In genomic region chr3:152168007-152168406, GRCm38 (mm10) we compare ENCODE assay signal across 31 mouse cellular contexts. TPM values are rescaled to one million over a fixed set of nuclear protein-coding genes. Genes with fewer than 3 reads are reported as not detected.
"Had no signal": no experiment of that assay in that cellular context is flagged by ENCODE, and none has a peak within 500 bp of the region (broad histone marks: within the 10 kb centered on the region; RNA-seq: fewer than 3 reads in every experiment).

No protein-coding gene starts in this region.

- H3K4me3 ChIP-seq: liver, embryonic 12.5 days; liver, embryonic 13.5 days; liver, embryonic 15.5 days; lung, embryonic 15.5 days; megakaryocyte, embryonic 14.5 days; myocyte; neural tube, embryonic 12.5 days had no signal

- H3K36me3 ChIP-seq: limb, embryonic 10.5 days; limb, embryonic 12.5 days; limb, embryonic 13.5 days; limb, embryonic 15.5 days; liver, embryonic 12.5 days; liver, embryonic 13.5 days; liver, embryonic 15.5 days; lung, embryonic 15.5 days; midbrain, embryonic 10.5 days; midbrain, embryonic 12.5 days; midbrain, embryonic 13.5 days; midbrain, embryonic 15.5 days; neural tube, embryonic 12.5 days had no signal

- H3K9me3 ChIP-seq: limb, embryonic 10.5 days; limb, embryonic 12.5 days; limb, embryonic 13.5 days; limb, embryonic 15.5 days; liver, embryonic 12.5 days; liver, embryonic 13.5 days; liver, embryonic 15.5 days; lung, embryonic 15.5 days; midbrain, embryonic 12.5 days; midbrain, embryonic 13.5 days; midbrain, embryonic 15.5 days; neural tube, embryonic 12.5 days had no signal

- DNase-seq: left cerebral cortex, postnatal 4 days; liver; liver, embryonic 13.5 days; liver, postnatal 0 days; lung, adult 18-20 months; lung, adult 2 months; lung, embryonic 14.5 days; lung, postnatal 10 days; lung, postnatal 14 days; lung, postnatal 36 days; lung, postnatal 4 days; midbrain, embryonic 14.5 days had no signal

- H3K27me3 ChIP-seq: midbrain, embryonic 15.5 days had no signal

- H3K27ac ChIP-seq: limb, embryonic 10.5 days; limb, embryonic 12.5 days; limb, embryonic 13.5 days; limb, embryonic 15.5 days; liver, embryonic 12.5 days; liver, embryonic 13.5 days; liver, embryonic 14.5 days; liver, embryonic 15.5 days; lung, embryonic 15.5 days; macrophage; midbrain, embryonic 12.5 days; midbrain, embryonic 13.5 days; neural tube, embryonic 12.5 days had no signal

- H3K9ac ChIP-seq: limb, embryonic 12.5 days; limb, embryonic 13.5 days; limb, embryonic 15.5 days; liver, embryonic 12.5 days; liver, embryonic 13.5 days; liver, embryonic 14.5 days; liver, embryonic 15.5 days; liver, postnatal 0 days; lung, embryonic 14.5 days; lung, embryonic 15.5 days; midbrain, embryonic 12.5 days; midbrain, embryonic 13.5 days; neural tube, embryonic 12.5 days had no signal

RNA-seq across cellular contexts. Expression of gene Gipc2, which starts 2.0 kb away (rescaled TPM):
- total RNA-seq: megakaryocyte progenitor cell, adult 5-6 weeks; megakaryocyte-erythroid progenitor cell, adult 5-6 weeks; monocyte, adult 5-6 weeks had no signal
- polyA plus RNA-seq: macrophage had no signal
